Mouse (Mus musculus): ENCODE measurements around the gene Jmjd8.
A peak's percentile ranks its signal among the peaks of the same experiment; 100 is the strongest.

The Jmjd8 gene

DNA sequence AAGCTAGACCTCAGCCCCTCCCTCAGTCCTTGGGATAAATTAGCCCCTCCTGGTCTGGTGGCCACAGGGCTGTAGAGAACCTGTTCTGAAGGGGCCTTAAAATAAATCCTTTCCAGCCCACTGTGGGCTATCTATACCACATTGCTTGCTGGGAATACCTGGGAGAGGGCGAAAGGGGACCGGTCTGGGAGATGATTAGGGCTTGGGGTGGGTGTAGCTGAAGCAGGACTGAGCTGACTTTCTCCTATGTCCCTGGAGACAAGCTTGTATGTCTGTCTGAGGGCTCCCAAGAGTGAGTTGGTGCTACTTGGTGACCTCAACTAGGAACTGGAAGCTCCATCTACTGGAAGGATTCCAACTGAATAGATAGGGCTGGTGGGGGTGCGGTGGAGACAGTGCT is 48.4 kb downstream of the Jmjd8 start:
- DNase-seq (ENCODE audit: extremely low spot score, low spot score) = no peak

DNA sequence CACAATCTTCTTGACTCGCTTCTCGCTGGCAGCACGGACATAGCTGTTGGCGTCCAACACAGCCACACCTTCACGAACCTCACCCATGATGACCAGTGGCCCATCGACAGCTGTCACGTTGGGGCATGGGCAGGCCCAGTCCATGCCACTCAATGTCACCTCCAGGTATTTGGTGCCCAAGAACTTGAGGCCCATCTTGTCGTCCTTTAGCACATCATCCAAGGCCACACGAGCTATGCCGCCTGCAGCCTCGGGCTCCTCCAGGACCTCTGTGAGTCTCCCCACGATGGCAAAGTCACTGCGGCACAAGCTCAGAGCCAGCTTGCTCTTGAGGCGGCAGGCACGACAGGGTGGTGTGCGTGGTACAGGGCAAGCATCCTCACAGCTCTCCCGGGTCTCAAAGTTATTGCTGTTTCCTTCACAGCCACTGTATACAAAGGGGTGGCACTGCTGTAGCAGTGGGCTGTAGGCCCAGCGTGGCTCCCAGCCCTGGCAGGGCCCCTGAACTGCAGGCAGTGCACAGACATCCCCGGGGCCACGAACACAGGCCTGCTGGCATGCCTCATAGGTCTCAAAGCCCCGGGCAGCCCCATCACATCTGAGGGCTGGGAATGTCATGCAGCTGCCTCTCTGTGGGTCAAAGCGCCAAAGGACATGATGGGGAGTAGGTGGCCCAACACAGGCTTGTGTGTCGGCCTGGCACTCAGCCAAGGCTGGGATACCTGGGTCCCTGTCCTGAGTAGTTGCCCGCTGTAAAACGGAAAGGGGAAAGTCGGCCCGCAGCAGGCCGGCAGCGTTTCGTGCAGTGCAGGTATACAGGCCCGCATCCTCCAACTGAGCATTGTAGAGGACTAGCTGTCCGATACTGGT is 49.3 kb downstream of the Jmjd8 start:
- no peak for DNase-seq (ENCODE audit: extremely low spot score, low spot score)

DNA sequence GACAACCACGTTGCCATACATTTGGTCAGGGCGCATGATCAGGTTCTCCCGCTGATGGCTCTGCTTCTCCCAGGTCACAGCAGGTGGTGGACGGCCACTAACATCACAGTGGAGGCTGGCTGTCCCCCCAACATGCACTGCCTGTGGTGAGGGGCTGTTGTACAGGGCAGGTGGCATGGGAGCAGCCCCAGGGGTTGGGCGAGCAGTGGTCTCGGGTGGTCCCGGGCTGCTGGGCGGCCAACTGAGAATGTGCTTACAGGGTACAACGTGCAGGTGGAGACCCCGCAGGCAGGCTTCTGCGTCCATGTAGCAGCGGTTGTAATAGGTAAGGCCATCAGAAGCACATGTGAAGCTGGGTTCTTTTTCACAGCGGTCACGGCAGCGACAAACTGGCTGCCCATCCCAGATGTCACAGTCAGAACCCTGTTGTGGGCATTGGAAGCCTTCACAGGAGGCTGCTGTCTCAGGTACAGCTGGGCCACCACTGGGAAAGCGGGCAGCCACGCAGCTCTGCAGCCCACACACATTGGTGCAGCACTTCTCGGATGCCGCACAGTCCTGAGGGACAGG is 50.0 kb downstream of the Jmjd8 start:
- DNase-seq (ENCODE audit: extremely low spot score, low spot score) = no peak

DNA sequence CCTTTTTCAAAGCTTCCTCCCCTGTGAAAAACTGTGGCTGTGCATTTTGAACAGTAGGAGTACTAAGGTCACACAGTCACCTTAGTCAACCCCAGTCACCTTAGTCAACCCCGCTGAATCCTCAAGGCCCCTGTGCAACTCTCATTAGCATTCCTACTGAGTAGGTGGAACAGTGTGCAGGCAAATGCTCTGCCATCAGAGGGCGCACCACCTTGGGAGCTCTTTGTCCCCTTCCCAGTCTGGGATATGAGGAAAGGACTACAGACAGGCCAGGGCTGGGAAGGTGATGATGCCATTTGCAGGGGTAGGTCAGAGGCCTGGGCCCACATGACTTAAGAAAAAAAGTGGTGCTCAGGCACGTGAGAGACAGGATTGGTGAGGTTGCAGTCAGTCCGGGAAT is 50.6 kb downstream of the Jmjd8 start:
- DNase-seq (ENCODE audit: extremely low spot score, low spot score) = no peak

DNA sequence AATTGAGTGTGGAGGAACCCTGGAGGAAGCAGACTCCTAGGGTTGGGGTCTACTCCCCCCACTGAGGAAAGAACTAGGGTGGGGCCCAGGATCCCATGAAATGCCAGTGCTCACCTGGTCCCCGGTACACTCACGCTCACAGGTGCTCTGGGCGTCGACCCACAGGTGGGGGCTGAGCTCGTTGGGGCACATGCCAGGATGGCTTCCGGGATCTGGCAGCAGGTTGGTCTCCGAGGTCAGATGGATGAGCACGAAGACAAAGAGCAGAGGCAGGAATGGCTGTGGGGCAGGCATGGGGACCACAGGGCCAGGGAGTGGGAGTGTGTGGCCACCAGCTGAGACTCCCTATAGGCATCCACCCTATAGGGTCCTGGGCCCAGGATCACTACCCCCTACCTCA is 51.1 kb downstream of the Jmjd8 start:
- DNase-seq (ENCODE audit: extremely low spot score, low spot score) = no peak

DNA sequence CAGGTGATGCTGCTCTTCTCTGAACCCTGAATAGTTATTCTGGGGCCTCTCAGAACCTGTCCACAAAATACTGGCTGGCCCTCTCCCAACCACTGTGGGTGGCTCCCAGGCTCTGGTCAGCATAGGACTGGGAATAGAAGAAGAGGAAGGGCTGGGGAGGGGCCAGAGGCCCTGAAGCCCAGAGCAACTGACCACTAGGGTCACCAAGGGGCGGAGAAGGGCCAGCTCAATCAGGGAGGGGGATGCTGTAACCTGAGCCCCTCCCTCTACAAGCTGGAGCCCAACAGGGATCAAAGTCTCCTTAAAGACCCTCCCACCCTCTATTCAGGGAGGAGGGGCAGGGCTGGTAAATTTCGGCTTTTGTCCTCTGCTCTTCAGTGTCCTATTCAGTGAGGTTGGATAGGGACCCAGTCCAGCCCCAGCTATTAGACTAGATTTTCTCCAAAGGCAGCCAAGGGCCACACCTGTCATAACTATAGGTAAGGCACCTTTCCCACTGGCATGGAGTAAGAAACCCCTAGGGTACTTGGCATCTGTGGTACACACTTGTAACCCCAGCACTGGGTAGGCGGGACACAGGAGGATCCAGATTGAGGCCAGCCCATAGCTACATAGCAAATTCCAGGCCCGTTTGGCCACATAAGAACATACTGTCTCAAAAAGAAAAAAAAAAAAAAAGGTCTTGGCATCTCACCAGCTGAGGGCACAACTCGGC is 51.7 kb downstream of the Jmjd8 start, which contains the start of gene Wfikkn1:
TSS of gene Wfikkn1 (minus strand) at position 663 of the 715 bp plus-strand sequence.
- DNase-seq (ENCODE audit: extremely low spot score, low spot score) = peak; percentile 52

DNA sequence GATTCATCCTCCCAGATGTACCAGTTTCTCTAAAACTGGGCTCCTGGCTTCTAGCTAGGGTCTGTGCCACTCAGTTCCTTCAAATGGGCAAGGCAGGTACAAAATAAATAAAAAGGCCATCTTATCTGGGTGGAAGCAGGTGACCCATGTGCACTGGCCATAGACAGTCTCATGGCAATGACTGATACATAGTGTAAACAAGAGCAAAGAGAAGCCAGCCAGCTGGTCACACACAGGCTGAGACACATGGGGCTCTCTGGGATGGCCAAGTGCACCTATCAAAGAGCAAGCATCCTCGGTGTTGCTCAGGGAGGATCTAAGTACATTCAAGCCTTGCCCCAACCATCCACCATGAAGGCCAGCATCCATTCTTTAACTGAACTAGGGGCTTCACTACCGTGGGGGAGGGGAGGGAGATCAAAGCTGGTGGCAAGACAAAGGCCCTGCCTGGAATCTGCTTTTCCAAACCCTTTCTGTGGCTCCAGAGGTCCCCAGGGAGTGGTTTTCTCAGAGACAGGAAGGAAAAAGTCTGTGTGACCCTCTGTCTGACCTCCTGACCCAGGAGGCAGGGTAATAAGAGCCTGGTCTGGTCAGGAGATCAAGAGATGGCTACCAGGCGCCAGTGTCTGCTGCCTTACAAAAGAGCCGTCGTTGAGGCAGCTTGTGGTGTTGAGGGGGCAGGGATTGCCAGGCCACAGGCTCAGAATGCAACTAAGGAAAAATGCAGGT is 52.4 kb downstream of the Jmjd8 start:
- peak; percentile 76 for DNase-seq (ENCODE audit: extremely low spot score, low spot score)

Measured in neural tube, embryonic 10.5 days (tissue).